Mouse (Mus musculus) spleen, adult 2 months (tissue): Measurements from ENCODE around the gene Csk.
A peak's percentile ranks its signal among the peaks of the same experiment; 100 is the strongest.

Experiments
- CTCF ChIP-seq: fragments of 200-500 bp; IDR thresholded peaks from 2 replicates; pipeline ENCODE4 v1.5.1; 2011; ENCODE audit warnings: mild to moderate bottlenecking, inconsistent platforms; ENCODE audit not compliant: insufficient read depth, insufficient read length, insufficient replicate concordance; ENCODE audit errors: extremely low read depth
- POLR2A ChIP-seq: fragments of 200-500 bp; IDR thresholded peaks from 2 replicates; pipeline ENCODE4 v1.6.1; 2011; ENCODE audit warnings: low read depth, low read length, inconsistent platforms

DNA sequence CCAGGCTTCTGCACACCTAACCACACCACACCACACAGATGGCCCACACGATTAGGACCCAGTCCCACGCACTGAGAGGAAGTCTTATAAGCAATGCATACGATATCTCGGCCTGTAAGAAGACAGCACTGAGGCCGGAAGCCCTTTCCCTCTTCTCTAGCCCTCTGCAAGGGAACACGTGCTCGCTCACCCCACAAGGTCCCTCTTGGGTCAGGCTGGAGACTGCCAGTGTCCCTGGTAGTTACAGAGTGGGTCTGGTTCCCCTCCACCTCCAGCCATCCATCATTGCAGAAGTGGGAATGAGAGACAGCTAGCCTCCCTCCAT lies 9.6 kb downstream of the Csk start:
- TF ChIP-seq CTCF (no peak), POLR2A (peak; percentile 71)
